Mouse (Mus musculus) heart, embryonic 12.5 days (tissue): ENCODE results near the gene Ap1g2. TPM values are rescaled to one million over a fixed set of nuclear protein-coding genes. Genes with fewer than 3 reads are reported as not detected.

Experiments
- ATAC-seq: fragments of 200-750 bp; cut with Nextera tagmentation; 2 replicates; pipeline ENCODE4 v1.8.0; 2017; ENCODE audit warnings: moderate TSS enrichment, moderate library complexity; ENCODE audit not compliant: insufficient number of reproducible peaks, low FRiP score
- H3K27ac ChIP-seq: fragments of 300-500 bp; sonication (generic); 2 replicates; pipeline ENCODE4 v1.5.1; 2016; ENCODE audit warnings: mild to moderate bottlenecking, moderate library complexity; ENCODE audit not compliant: poor library complexity, severe bottlenecking
- H3K27me3 ChIP-seq: fragments of 300-500 bp; sonication (generic); replicated peaks from 2 replicates; pipeline ENCODE4 v1.6.1; 2016; ENCODE audit warnings: mild to moderate bottlenecking, moderate library complexity
- H3K36me3 ChIP-seq: fragments of 300-500 bp; sonication (generic); 2 replicates; pipeline ENCODE4 v1.6.1; 2016; ENCODE audit warnings: mild to moderate bottlenecking, moderate library complexity
- H3K4me1 ChIP-seq: fragments of 300-500 bp; sonication (generic); replicated peaks from 2 replicates; pipeline ENCODE4 v1.6.1; 2016; ENCODE audit warnings: mild to moderate bottlenecking
- H3K4me2 ChIP-seq: fragments of 300-500 bp; sonication (generic); 2 replicates; pipeline ENCODE4 v1.6.1; 2016; ENCODE audit warnings: mild to moderate bottlenecking, moderate library complexity
- H3K4me3 ChIP-seq: fragments of 300-500 bp; sonication (generic); 2 replicates; pipeline ENCODE4 v1.5.1; 2016; ENCODE audit warnings: mild to moderate bottlenecking
- H3K9ac ChIP-seq: fragments of 300-500 bp; sonication (generic); 2 replicates; pipeline ENCODE4 v1.6.1; 2016; ENCODE audit warnings: mild to moderate bottlenecking, moderate library complexity
- H3K9me3 ChIP-seq: fragments of 300-500 bp; sonication (generic); replicated peaks from 2 replicates; pipeline ENCODE4 v1.6.1; 2016; ENCODE audit warnings: mild to moderate bottlenecking, moderate library complexity
- WGBS: fragments of 180-500 bp; shearing (Covaris S2); methylation state at CpG from one replicate; pipeline ENCODE4 v1.1.7; 2016; 5-methylcytosine and 5-hydroxymethylcytosine counted together
- polyA plus RNA-seq: library from polyadenylated mRNA; unstranded; fragments of >200 nt; fragmentation: Nextera tagmentation; extraction: Ambion mirVana; gene quantifications from 2 replicates; pipeline ENCODE4 v1.2.1, GENCODE M21; 2016

The Ap1g2 gene
- polyA plus RNA-seq, 1 experiment from 2014 or later = 8.7 TPM

DNA sequence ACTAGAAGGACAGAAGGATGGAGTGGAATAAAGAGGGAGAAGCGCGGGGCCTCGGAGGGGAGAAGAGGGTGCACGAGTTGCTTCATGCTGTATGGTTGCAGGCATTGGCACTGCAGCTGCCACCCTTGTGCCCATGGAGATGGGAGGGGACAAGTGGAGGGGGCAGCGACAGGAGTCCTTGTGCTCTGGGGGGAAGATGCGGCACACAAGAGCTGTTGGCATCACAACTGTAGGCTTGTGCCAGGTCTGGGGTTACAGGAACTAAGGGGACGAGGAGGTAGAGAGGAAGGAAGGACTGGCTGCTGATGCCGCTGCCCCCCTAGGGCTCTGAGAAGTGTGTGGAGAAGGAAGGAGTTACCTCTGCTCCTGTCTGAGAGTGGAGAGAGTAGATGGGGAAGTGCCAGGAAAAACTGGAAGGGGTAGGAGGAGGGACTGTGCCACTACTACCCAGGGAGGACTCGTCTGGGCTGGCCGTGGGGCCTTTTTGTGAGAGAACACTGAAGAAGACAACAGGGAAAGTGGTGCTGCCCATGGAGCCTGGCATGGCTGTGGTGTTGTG, 52.1 kb downstream of the Ap1g2 start:
- WGBS = 81% methylated on average over 10 of the region's 10 CpGs
- H3K4me1 ChIP-seq = peaks cover under 1% of the 10 kb centered on the region; the same call in 1 of the 2 replicates
- H3K9ac ChIP-seq = no peak overlapping the region
- H3K4me3 ChIP-seq = no peak overlapping the region
- no peak overlapping the region for H3K4me2 ChIP-seq
- H3K27me3 ChIP-seq = peaks cover 12% of the 10 kb centered on the region
- H3K9me3 ChIP-seq = no peaks in the 10 kb centered on the region
- H3K27ac ChIP-seq = no peak overlapping the region
- H3K36me3 ChIP-seq = no peaks in the 10 kb centered on the region
- no peak for ATAC-seq

DNA sequence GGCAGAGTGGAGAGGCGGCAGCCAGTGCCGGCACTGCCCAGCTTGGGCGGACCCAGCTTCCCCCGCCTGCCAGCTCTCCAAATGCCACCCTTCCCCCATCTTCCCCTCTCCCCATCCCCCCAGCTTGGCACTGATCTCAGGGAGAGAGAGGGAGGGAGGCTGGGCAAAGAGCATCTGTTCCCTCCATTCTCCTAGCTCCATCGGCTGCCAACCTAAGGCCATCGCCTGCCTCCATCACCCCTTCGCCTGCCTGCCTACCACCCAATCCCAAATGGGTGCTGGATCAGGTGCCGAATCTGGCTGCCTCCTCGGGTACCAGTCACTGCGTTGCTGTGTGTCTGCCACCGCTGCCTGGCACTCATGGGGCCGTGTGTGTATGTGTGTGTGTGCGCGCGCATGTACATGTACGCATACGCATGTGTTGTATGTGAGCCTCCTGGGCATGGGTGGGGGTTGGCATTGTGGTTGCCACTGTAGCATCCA, 52.6 kb downstream of the Ap1g2 start:
- 84% methylated on average over 17 of the region's 17 CpGs for WGBS
- no peaks in the 10 kb centered on the region for H3K4me1 ChIP-seq
- peaks cover 12% of the 10 kb centered on the region for H3K27me3 ChIP-seq
- no peak overlapping the region for H3K4me3 ChIP-seq
- no peaks in the 10 kb centered on the region for H3K9me3 ChIP-seq
- no peak for ATAC-seq
- no peak overlapping the region for H3K9ac ChIP-seq
- no peak overlapping the region for H3K27ac ChIP-seq
- H3K36me3 ChIP-seq = no peaks in the 10 kb centered on the region
- H3K4me2 ChIP-seq = no peak overlapping the region

DNA sequence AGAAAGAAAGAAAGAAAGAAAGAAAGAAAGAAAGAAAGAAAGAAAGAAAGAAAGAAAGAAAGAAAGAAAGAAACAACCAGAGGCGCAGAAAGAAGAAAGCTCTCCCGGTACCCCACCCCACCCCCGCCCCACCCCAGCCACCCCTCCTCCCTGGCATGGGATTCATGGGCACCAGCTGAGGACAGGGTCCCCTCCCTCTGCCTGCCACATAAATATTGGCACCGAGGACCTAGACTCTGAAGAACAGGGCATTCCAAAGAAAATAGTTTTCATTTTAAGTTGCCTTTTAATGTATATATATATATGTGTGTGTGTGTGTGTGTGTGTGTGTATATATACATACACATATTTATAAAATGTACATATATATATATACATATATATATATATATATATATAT, 53.3 kb downstream of the Ap1g2 start:
- Histone ChIP-seq H3K27me3 (peaks cover 12% of the 10 kb centered on the region), H3K4me3 (no peak overlapping the region), H3K27ac (no peak overlapping the region), H3K9ac (no peak overlapping the region), H3K4me1 (no peaks in the 10 kb centered on the region), H3K36me3 (no peaks in the 10 kb centered on the region), H3K9me3 (no peaks in the 10 kb centered on the region), H3K4me2 (no peak overlapping the region)
- no peak for ATAC-seq
- WGBS = 78% methylated on average over 4 of the region's 4 CpGs

DNA sequence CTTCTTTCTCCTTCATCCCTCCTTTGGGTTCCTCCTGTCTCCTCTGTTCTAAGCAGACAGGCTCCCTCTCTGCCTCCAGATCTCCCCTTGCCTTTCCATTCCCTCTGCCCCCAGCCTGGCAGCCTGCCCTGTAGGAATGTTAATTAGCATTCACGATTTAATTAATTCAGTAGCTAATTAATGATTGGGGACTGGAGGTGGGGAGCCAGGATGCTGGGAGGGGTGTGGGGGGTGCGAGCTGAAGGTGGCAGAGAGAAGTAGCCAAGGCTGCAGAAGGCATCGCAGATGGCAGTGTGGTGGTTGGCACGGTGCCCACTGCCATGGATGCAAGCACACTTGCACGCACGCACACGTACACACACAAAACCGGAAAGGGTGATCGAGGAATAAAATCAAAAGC, 53.9 kb downstream of the Ap1g2 start:
- no peak for ATAC-seq

More for the DNA sequence above, 53.9 kb downstream of the Ap1g2 start:
- Histone ChIP-seq H3K27ac (no peak overlapping the region), H3K4me1 (no peaks in the 10 kb centered on the region), H3K4me3 (no peak overlapping the region), H3K36me3 (no peaks in the 10 kb centered on the region), H3K9ac (no peak overlapping the region), H3K9me3 (no peaks in the 10 kb centered on the region), H3K27me3 (peaks cover 12% of the 10 kb centered on the region), H3K4me2 (no peak overlapping the region)
- 83% methylated on average over 9 of the region's 9 CpGs for WGBS

Other genes starting within 250 kb of the Ap1g2 start
- gene Homez, start 235.6 kb downstream of the Ap1g2 start, polyA plus RNA-seq = 7.4 and 10.4 TPM in 2 replicates
- gene Ppp1r3e, start 229.0 kb downstream of the Ap1g2 start, polyA plus RNA-seq = 0.62 and 0.79 TPM in 2 replicates
- gene Bcl2l2, start 223.2 kb downstream of the Ap1g2 start, polyA plus RNA-seq = 2.3 and 2.4 TPM in 2 replicates
- gene Gm20521, start 223.2 kb downstream of the Ap1g2 start, polyA plus RNA-seq = not detected in 2 replicates
- 96.3 and 101 TPM in 2 replicates for gene Pabpn1, start 214.1 kb downstream of the Ap1g2 start, polyA plus RNA-seq
- 47.1 and 50.8 TPM in 2 replicates for gene Slc22a17, start 193.5 kb downstream of the Ap1g2 start, polyA plus RNA-seq
- gene Efs, start 180.5 kb downstream of the Ap1g2 start, polyA plus RNA-seq = 15.0 and 16.7 TPM in 2 replicates
- gene Il25, start 173.9 kb downstream of the Ap1g2 start, polyA plus RNA-seq = not detected in 2 replicates
- gene Cmtm5, start 170.3 kb downstream of the Ap1g2 start, polyA plus RNA-seq = 0.57 and 0.89 TPM in 2 replicates
- 2,737 and 2,858 TPM in 2 replicates for gene Myh6, start 139.7 kb downstream of the Ap1g2 start, polyA plus RNA-seq
- not detected in 2 replicates for gene Gm17428, start 129.7 kb downstream of the Ap1g2 start, polyA plus RNA-seq
- gene Myh7, start 112.0 kb downstream of the Ap1g2 start, polyA plus RNA-seq = 5,583 and 5,934 TPM in 2 replicates
- gene Ngdn, start 91.1 kb downstream of the Ap1g2 start, polyA plus RNA-seq = 55.7 and 60.8 TPM in 2 replicates
- 4.4 and 4.5 TPM in 2 replicates for gene Zfhx2, start 14.3 kb downstream of the Ap1g2 start, polyA plus RNA-seq
- gene Thtpa, start 11.8 kb downstream of the Ap1g2 start, polyA plus RNA-seq = 14.3 and 14.8 TPM in 2 replicates
- 0.09 and 0.18 TPM in 2 replicates for gene Jph4, start 10.3 kb upstream of the Ap1g2 start, polyA plus RNA-seq
- not detected in 2 replicates for gene Dhrs2, start 115.4 kb upstream of the Ap1g2 start, polyA plus RNA-seq